Mouse (Mus musculus): ENCODE measurements at regions not wholly inside any gene's neighbourhood (a gene's known extent, or its start where the extent isn't known, plus 50 kb on each side); places are given as distances from the start of the nearest gene placed in this dataset.

- no peak for TF ChIP-seq CTCF (IDR thresholded peaks at IDR 0.05; ENCODE audit: low read depth, low read length)
- TF ChIP-seq POLR2A (IDR thresholded peaks at IDR 0.05; ENCODE audit: borderline replicate concordance, low read depth, low read length), result no peak
Observed at GRCm38 (mm10) chr6:148595009-148595770, 151.0 kb upstream of the Tmtc1 start.
